In the genomic region with DNA sequence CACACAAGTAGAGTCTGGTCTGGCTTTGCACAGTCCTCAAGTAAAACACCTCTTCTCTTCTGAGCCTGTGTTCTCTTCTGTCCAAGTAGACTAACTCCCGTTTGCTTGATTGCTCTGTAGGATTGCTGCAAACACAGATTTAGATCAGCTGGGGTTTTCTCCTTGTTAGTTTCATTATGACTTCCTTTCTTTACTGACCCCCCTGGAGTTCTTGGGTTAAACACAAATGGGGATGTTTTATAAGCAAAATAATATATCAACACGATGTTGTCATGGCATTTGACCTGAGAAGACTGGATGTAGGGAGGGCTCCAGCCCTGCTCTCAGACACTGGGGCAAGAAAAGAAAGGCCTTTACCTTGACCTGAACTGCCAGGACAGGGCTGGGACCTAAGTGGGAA, we compare ENCODE assay signal across 18 mouse cellular contexts. TPM values are rescaled to one million over a fixed set of nuclear protein-coding genes. Genes with fewer than 3 reads are reported as not detected.
DNase-seq lines count a peak whose midpoint lies in the region; ATAC-seq and TF ChIP-seq lines count a peak whose summit lies in the region.
"Had no signal": no experiment of that assay in that cellular context is flagged by ENCODE, and none has a peak within 500 bp of the region (broad histone marks: within the 10 kb centered on the region; RNA-seq: fewer than 3 reads in every experiment).

No protein-coding gene starts in this region.

- TF ChIP-seq EP300 in stomach, postnatal 0 days (optimal IDR thresholded peaks at IDR 0.05), result no peak

- peaks cover 29% of the 10 kb centered on the region for H3K4me1 ChIP-seq in kidney, embryonic 14.5 days (ENCODE audit: control insufficient read depth, insufficient read depth, low read length)
- H3K4me1 ChIP-seq in stomach, embryonic 15.5 days, result peaks cover 11% of the 10 kb centered on the region
- H3K4me1 ChIP-seq in stomach, postnatal 0 days (replicated peaks; ENCODE audit: control insufficient read depth, insufficient read depth), result no peaks in the 10 kb centered on the region
- peaks cover 41% of the 10 kb centered on the region for H3K4me1 ChIP-seq in limb, embryonic 10.5 days
- peaks cover 19% of the 10 kb centered on the region; the same call in 1 of the 2 replicates for H3K4me1 ChIP-seq in midbrain, embryonic 10.5 days
- no peaks in the 10 kb centered on the region for H3K4me1 ChIP-seq in midbrain, embryonic 14.5 days (ENCODE audit: control insufficient read depth, insufficient read depth, low read length)

- H3K27ac ChIP-seq in kidney, embryonic 14.5 days (ENCODE audit: low read depth, low read length), result peak overlapping the region; percentile 51; the same call in 1 of the 2 replicates
- H3K27ac ChIP-seq in stomach, embryonic 15.5 days, result 0 out of 2 replicates have a peak overlapping the region, but pooled peaks have one; percentile 18
- H3K27ac ChIP-seq in stomach, postnatal 0 days (replicated peaks), result no peak overlapping the region
- H3K27ac ChIP-seq in limb, embryonic 10.5 days, result peak overlapping the region; percentile 79
- no peak overlapping the region for H3K27ac ChIP-seq in midbrain, embryonic 10.5 days (replicated peaks)
- H3K27ac ChIP-seq in midbrain, embryonic 14.5 days (replicated peaks; ENCODE audit: low read depth, low read length), result no peak overlapping the region
- H3K27ac ChIP-seq: embryonic facial prominence, embryonic 15.5 days had no signal

- WGBS in kidney, embryonic 14.5 days, result 25% methylated on average over 2 of the region's 2 CpGs
- WGBS in stomach, embryonic 15.5 days, result 35% methylated on average over 2 of the region's 2 CpGs
- WGBS in stomach, postnatal 0 days, result 26% methylated on average over 2 of the region's 2 CpGs
- 40% methylated on average over 2 of the region's 2 CpGs for WGBS in limb, embryonic 10.5 days
- WGBS in midbrain, embryonic 10.5 days, result 70% methylated on average over 2 of the region's 2 CpGs
- WGBS in midbrain, embryonic 14.5 days, result 70% methylated on average over 2 of the region's 2 CpGs

- no peak for DNase-seq in kidney, postnatal 14 days
- DNase-seq in stomach, postnatal 0 days (ENCODE audit: low spot score), result no peak
- no peak for DNase-seq in limb, embryonic 10.5 days (ENCODE audit: low spot score)
- no peak for DNase-seq in cerebellum, adult 9-11 months
- no peak for DNase-seq in midbrain, embryonic 10.5 days (ENCODE audit: low spot score)
- no peak for DNase-seq in midbrain, embryonic 14.5 days
- DNase-seq: adrenal gland, postnatal 25 days; cerebellum, postnatal 36 days; forebrain, postnatal 0 days; gastrocnemius, postnatal 14 days; heart, postnatal 4 days; layer of hippocampus, adult 9-11 months had no signal

- no peak overlapping the region for H3K4me3 ChIP-seq in kidney, embryonic 14.5 days (ENCODE audit: low read length)
- H3K4me3 ChIP-seq in stomach, embryonic 15.5 days (replicated peaks), result no peak overlapping the region
- H3K4me3 ChIP-seq in stomach, postnatal 0 days (ENCODE audit: low read depth, low read length), result no peak overlapping the region
- H3K4me3 ChIP-seq in limb, embryonic 10.5 days, result no peak overlapping the region
- no peak overlapping the region for H3K4me3 ChIP-seq in midbrain, embryonic 10.5 days
- no peak overlapping the region for H3K4me3 ChIP-seq in midbrain, embryonic 14.5 days (replicated peaks; ENCODE audit: low read depth, low read length)
- H3K4me3 ChIP-seq: embryonic facial prominence, embryonic 15.5 days; heart, embryonic 12.5 days; myocyte had no signal

- ATAC-seq in kidney, embryonic 14.5 days (ENCODE audit: low FRiP score, low TSS enrichment), result peak; percentile 12; the same call in 1 of the 2 replicates
- no peak for ATAC-seq in stomach, embryonic 15.5 days (ENCODE audit: insufficient read depth, low FRiP score, low read depth)
- ATAC-seq in stomach, postnatal 0 days (ENCODE audit: low FRiP score, low TSS enrichment), result no peak
- ATAC-seq in midbrain, embryonic 14.5 days (ENCODE audit: low FRiP score, low TSS enrichment), result no peak
- ATAC-seq: forebrain, postnatal 0 days had no signal

- no peaks in the 10 kb centered on the region for H3K9me3 ChIP-seq in kidney, embryonic 14.5 days (ENCODE audit: control insufficient read depth, low read length)
- no peaks in the 10 kb centered on the region for H3K9me3 ChIP-seq in stomach, embryonic 15.5 days
- H3K9me3 ChIP-seq in stomach, postnatal 0 days (ENCODE audit: control insufficient read depth, low read length), result no peaks in the 10 kb centered on the region
- no peaks in the 10 kb centered on the region for H3K9me3 ChIP-seq in limb, embryonic 10.5 days (replicated peaks)
- H3K9me3 ChIP-seq in midbrain, embryonic 10.5 days (replicated peaks), result no peaks in the 10 kb centered on the region
- no peaks in the 10 kb centered on the region for H3K9me3 ChIP-seq in midbrain, embryonic 14.5 days (ENCODE audit: control insufficient read depth, low read length)
- H3K9me3 ChIP-seq: embryonic facial prominence, embryonic 15.5 days; heart, embryonic 12.5 days had no signal

- H3K36me3 ChIP-seq in kidney, embryonic 14.5 days (ENCODE audit: control insufficient read depth, insufficient read depth, low read length), result no peaks in the 10 kb centered on the region
- no peaks in the 10 kb centered on the region for H3K36me3 ChIP-seq in stomach, embryonic 15.5 days
- no peaks in the 10 kb centered on the region for H3K36me3 ChIP-seq in stomach, postnatal 0 days (ENCODE audit: control insufficient read depth, insufficient read depth, low read length)
- H3K36me3 ChIP-seq in limb, embryonic 10.5 days, result no peaks in the 10 kb centered on the region
- no peaks in the 10 kb centered on the region for H3K36me3 ChIP-seq in midbrain, embryonic 10.5 days
- H3K36me3 ChIP-seq in midbrain, embryonic 14.5 days (ENCODE audit: control insufficient read depth, insufficient read depth, low read length), result no peaks in the 10 kb centered on the region
- H3K36me3 ChIP-seq: embryonic facial prominence, embryonic 15.5 days; heart, embryonic 12.5 days had no signal

- H3K9ac ChIP-seq in kidney, embryonic 14.5 days (ENCODE audit: low read depth, low read length), result no peak overlapping the region
- no peak overlapping the region for H3K9ac ChIP-seq in stomach, embryonic 15.5 days
- no peak overlapping the region for H3K9ac ChIP-seq in stomach, postnatal 0 days (ENCODE audit: low read length)
- no peak overlapping the region for H3K9ac ChIP-seq in midbrain, embryonic 14.5 days (replicated peaks; ENCODE audit: low read length)
- H3K9ac ChIP-seq: embryonic facial prominence, embryonic 15.5 days; forebrain, postnatal 0 days; heart, embryonic 12.5 days had no signal

- H3K27me3 ChIP-seq in kidney, embryonic 14.5 days (ENCODE audit: control insufficient read depth, insufficient read depth, low read length), result no peaks in the 10 kb centered on the region
- peaks cover 4% of the 10 kb centered on the region; the same call in 1 of the 2 replicates for H3K27me3 ChIP-seq in stomach, embryonic 15.5 days (replicated peaks)
- no peaks in the 10 kb centered on the region for H3K27me3 ChIP-seq in stomach, postnatal 0 days (ENCODE audit: control insufficient read depth, insufficient read depth, low read length)
- H3K27me3 ChIP-seq in limb, embryonic 10.5 days (ENCODE audit: low read depth, poor library complexity, severe bottlenecking), result peaks cover 14% of the 10 kb centered on the region; the same call in 1 of the 2 replicates
- peaks cover 22% of the 10 kb centered on the region for H3K27me3 ChIP-seq in midbrain, embryonic 10.5 days (ENCODE audit: low read depth, poor library complexity, severe bottlenecking)
- no peaks in the 10 kb centered on the region for H3K27me3 ChIP-seq in midbrain, embryonic 14.5 days (ENCODE audit: control insufficient read depth, insufficient read depth, low read length)

- no peak for TF ChIP-seq CTCF in stomach, postnatal 0 days (IDR thresholded peaks at IDR 0.05; ENCODE audit: low read depth)

- no peak overlapping the region for H3K4me2 ChIP-seq in kidney, embryonic 14.5 days (replicated peaks; ENCODE audit: low read depth, low read length)
- H3K4me2 ChIP-seq in stomach, embryonic 15.5 days, result no peak overlapping the region
- H3K4me2 ChIP-seq in stomach, postnatal 0 days (replicated peaks; ENCODE audit: low read depth), result no peak overlapping the region
- no peak overlapping the region for H3K4me2 ChIP-seq in midbrain, embryonic 14.5 days (ENCODE audit: low read length)
- H3K4me2 ChIP-seq: embryonic facial prominence, embryonic 15.5 days; heart, embryonic 12.5 days had no signal

RNA-seq across cellular contexts. Expression of gene Tlr12, which starts 0.5 kb away (rescaled TPM):
- 0.91 and 1.1 TPM in 2 replicates for polyA plus RNA-seq in kidney, embryonic 14.5 days (2014; fragmentation: Nextera tagmentation; extraction: Ambion mirVana)
- 1.5 and 1.7 TPM in 2 replicates for polyA plus RNA-seq in stomach, embryonic 15.5 days (2015; fragmentation: Nextera tagmentation; extraction: Ambion mirVana)
- 0.56 and 0.57 TPM in 2 replicates for polyA plus RNA-seq in stomach, postnatal 0 days (2015; fragmentation: Nextera tagmentation; extraction: Ambion mirVana)
- polyA plus RNA-seq in limb, embryonic 10.5 days (2016; fragmentation: Nextera tagmentation; extraction: Ambion mirVana), result 0.87 and 1.3 TPM in 2 replicates
- 0.72 and 0.80 TPM in 2 replicates for polyA plus RNA-seq in midbrain, embryonic 10.5 days (2016; fragmentation: Nextera tagmentation; extraction: Ambion mirVana)
- 0.61 and 1.2 TPM in 2 replicates for polyA plus RNA-seq in midbrain, embryonic 14.5 days (2014; fragmentation: Nextera tagmentation; extraction: Ambion mirVana)
- polyA plus RNA-seq: C2C12, myocyte had no signal

RNA-seq across cellular contexts. Expression of gene Zscan20, which starts 9.1 kb away (rescaled TPM):
- 3.2 and 4.4 TPM in 2 replicates for polyA plus RNA-seq in kidney, embryonic 14.5 days (2014; fragmentation: Nextera tagmentation; extraction: Ambion mirVana)
- polyA plus RNA-seq in stomach, embryonic 15.5 days (2015; fragmentation: Nextera tagmentation; extraction: Ambion mirVana), result 3.8 and 3.9 TPM in 2 replicates
- polyA plus RNA-seq in stomach, postnatal 0 days (2015; fragmentation: Nextera tagmentation; extraction: Ambion mirVana), result 0.98 and 1.2 TPM in 2 replicates
- 7.0 and 7.5 TPM in 2 replicates for polyA plus RNA-seq in limb, embryonic 10.5 days (2016; fragmentation: Nextera tagmentation; extraction: Ambion mirVana)
- polyA plus RNA-seq in midbrain, embryonic 10.5 days (2016; fragmentation: Nextera tagmentation; extraction: Ambion mirVana), result 6.1 and 8.2 TPM in 2 replicates
- 3.2 and 3.7 TPM in 2 replicates for polyA plus RNA-seq in midbrain, embryonic 14.5 days (2014; fragmentation: Nextera tagmentation; extraction: Ambion mirVana)

RNA-seq across cellular contexts. Expression of gene Phc2, which starts 35.5 kb away (rescaled TPM):
- polyA plus RNA-seq in kidney, embryonic 14.5 days (2014; fragmentation: Nextera tagmentation; extraction: Ambion mirVana), result 46.6 and 50.2 TPM in 2 replicates
- polyA plus RNA-seq in stomach, embryonic 15.5 days (2015; fragmentation: Nextera tagmentation; extraction: Ambion mirVana), result 46.9 and 49.3 TPM in 2 replicates
- polyA plus RNA-seq in stomach, postnatal 0 days (2015; fragmentation: Nextera tagmentation; extraction: Ambion mirVana), result 27.1 and 31.1 TPM in 2 replicates
- 71.1 and 76.8 TPM in 2 replicates for polyA plus RNA-seq in limb, embryonic 10.5 days (2016; fragmentation: Nextera tagmentation; extraction: Ambion mirVana)
- 20.8 and 30.0 TPM in 2 replicates for polyA plus RNA-seq in midbrain, embryonic 10.5 days (2016; fragmentation: Nextera tagmentation; extraction: Ambion mirVana)
- 48.4 and 54.2 TPM in 2 replicates for polyA plus RNA-seq in midbrain, embryonic 14.5 days (2014; fragmentation: Nextera tagmentation; extraction: Ambion mirVana)

Comparison
In these comparisons a context has a peak if more than half of its experiments do, and no peak if none do; other contexts are left out.
1. H3K27ac ChIP-seq: peak in kidney, embryonic 14.5 days (single experiment), stomach, embryonic 15.5 days (single experiment) and limb, embryonic 10.5 days (single experiment); none in stomach, postnatal 0 days (single experiment), midbrain, embryonic 10.5 days (single experiment) and midbrain, embryonic 14.5 days (single experiment).